Mouse (Mus musculus) CD4-positive, CD25-positive, alpha-beta regulatory T cell, adult 4 months (primary cell): Measurements from ENCODE around the gene 1110059E24Rik. TPM values are rescaled to one million over a fixed set of nuclear protein-coding genes. Genes with fewer than 3 reads are reported as not detected.
"Not testable (repeated sequence)": the region's sequence is repeated elsewhere in the genome, so short reads cannot be mapped to it uniquely, and the experiment has no call there.

Source experiments
- ATAC-seq: one replicate; pipeline ENCODE4 v1.8.0; 2017
- polyA plus RNA-seq, 2 experiments: library from polyadenylated mRNA; unstranded; fragments of 100-300 nt; shearing (Covaris generic); gene quantifications; one replicate each; pipeline ENCODE4 v1.2.1; 2017

Gene 1110059E24Rik
- polyA plus RNA-seq: 10 to 100 TPM; 41.6 to 47.8 TPM

DNA sequence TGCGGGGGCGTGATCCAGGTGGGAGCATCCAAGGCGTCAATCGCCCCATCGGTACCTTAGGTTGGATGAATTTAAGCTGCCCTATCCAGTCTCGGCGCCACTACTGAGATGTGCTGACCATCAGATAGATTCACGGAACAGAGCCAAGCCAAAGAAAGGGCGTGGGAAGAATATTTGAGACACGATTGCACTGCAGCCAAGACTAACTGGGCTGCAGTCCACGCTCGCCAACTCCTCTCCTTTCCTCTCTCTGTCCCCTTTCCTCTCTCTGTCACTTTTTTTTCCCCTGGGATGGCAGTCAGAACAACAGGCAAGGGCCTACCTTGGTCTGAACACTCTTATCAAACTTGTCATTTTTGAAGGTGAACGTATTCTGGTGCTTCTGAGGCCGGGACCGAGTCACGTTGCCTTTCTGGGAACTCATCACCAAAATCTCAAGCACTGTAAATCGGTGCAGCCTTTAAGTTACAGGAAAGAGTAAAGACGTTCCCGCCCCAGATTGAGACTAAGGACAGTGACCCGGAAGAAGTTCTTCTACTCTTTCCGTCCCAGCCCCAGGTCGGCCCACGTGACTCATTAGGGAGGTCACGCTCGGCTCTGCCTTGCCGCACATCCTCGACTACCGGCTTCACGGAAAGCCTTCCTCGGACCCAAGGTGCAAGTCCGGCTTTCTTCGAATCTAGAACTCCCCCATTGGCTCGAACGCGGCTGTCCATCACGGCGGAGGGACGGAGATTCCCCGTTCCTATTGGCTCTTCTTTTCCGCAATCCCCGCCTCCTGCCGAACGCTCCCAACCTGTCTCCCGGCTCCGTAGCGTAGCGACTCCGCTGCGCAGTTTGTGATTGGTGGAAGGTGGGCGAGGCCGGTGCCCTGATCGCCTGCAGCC is at the start of gene 1110059E24Rik:
Gene 1110059E24Rik, minus strand, starts transcription at position 692 of the 887 bp plus-strand sequence.
- peak; percentile 87 for ATAC-seq

DNA sequence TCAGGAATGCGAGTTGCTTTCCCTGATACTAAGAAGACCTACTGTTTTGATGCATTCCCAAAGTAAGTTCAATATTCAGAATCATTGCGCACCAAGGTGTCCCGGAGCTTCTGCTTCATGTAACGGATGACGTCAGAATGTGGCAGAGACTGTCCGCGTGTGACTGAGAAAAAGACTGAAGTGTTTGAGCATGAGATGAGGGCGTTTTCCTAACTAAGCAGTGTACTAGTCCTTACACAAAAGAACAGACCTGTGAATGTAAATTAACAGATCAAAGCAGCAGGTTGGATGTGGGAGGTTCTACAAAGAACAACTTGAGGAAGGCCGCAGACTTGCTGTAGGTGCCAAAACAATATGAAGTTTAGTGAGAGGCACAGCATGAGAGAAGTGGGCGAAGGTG is 28.2 kb upstream of the 1110059E24Rik start:
- no peak for ATAC-seq

DNA sequence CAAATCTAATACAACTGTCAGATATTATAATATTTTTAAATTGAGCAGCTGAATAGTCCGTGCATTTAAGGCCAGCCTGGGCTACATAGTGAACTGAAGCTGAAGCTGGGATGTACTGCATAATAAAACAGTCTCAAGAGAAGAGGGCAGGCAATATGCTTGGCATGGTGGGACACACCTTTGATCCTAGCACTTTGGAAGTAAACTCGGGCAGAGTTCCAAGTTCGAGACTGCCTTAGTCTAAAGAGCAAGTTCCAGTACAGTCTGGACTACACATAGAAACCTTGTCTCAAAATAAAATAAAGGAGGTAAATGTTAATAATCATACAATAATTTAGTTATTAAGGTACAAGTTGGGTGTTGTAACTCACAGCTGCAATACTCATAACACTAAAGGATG is 27.3 kb upstream of the 1110059E24Rik start:
- ATAC-seq: no peak

DNA sequence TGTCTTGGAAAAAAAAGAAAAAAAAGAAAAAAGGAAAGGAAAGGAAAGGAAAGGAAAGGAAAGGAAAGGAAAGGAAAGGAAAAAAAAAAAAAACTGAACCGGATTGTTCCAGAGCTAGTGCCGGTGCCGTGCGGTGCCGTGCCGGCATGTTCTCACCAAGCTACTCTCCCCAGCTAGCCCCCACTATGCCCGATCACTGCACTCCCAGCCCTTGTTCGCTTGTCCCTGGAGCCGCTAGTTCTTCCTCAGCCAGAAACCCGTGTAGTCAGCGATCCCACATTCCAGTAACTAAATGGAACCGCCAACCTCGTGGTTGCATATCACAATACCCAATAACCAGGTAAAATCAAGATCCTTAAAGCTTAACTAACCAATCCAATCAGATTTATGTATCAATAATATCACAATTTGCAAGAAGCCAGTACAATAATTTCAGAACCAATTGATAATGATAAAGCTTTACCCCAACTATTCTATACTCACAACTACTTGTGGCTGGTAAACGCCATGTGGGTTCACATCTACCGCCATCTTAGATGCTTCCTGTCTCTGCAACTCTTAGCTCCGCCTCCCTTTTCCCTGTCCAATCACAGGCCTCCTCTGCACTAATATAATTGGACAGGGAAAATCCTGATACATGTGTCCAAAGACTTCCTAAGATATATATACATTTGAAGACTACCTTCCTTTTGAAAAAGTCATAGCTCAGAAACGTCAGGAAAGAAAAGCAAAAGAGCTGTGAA is 21.7 kb upstream of the 1110059E24Rik start:
- ATAC-seq: no peak

DNA sequence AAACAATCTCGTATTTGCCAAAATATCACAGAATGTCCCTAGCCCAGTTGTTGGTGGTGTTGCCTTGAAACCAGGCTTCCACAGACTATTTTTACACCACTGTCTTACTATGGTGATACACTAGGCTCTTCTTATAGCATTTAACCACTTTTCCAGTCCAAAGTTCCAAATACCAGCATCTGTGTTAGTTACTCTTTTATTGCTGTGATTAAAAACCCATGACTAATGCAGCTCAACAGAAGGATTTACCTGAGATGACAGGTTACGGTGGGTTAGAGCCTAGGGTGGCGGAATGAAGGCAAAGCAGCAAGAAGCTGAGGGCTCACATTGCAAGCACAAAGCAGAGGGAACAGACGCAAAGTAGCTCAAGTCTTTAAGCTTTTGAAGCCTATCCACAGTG is 16.9 kb upstream of the 1110059E24Rik start:
- no peak for ATAC-seq

DNA sequence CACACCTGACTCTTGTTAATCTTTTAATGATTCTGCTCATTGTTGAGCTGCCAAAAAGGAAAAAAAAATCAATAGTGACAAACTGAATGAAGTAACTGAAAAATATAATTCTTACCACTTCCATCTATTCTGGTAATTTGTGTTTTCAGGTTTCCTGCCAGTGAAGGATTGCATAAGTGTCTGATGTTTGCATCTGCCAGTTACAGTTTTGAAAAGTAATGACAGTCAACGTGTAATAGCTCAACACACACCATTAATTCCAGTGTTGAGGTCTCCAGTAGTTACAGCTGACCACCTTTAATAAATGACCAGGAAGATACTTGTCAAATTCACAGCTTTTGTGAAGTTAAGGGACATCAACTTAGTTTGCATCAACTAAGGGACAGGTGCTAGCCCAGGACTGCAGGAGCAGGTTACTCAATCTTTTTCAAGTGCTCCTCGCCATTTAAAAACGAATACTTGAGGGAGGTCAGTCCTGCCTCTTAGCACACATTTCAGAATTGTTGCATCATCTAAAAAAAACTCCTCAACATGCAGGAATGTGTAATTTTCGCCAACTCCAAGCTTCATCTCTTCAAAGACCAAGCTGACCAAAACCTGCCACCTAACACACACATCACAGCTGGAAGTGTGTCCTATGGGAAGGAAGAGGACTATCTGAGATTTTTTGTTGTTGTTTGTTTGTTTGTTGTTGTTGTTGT is 11.1 kb upstream of the 1110059E24Rik start:
- ATAC-seq: no peak

DNA sequence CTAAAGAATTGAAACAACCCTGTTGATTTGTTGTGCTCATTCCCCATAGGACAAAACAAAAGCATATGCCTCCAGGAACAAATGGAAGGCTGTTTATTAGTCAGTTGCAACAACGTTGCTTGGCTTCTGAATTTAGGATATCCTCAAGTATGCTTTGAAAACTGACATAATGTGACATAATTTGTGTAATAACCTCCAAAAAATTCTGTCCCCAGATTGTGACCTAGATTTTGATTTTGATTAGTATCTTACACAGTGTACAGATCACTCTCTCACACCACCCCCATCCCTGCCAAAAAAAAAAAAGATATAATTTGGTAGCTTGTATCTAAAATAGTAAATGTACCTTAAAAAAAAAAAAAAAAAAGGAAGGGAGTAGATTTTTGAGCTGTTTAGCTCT is 8.0 kb upstream of the 1110059E24Rik start:
- no peak for ATAC-seq

DNA sequence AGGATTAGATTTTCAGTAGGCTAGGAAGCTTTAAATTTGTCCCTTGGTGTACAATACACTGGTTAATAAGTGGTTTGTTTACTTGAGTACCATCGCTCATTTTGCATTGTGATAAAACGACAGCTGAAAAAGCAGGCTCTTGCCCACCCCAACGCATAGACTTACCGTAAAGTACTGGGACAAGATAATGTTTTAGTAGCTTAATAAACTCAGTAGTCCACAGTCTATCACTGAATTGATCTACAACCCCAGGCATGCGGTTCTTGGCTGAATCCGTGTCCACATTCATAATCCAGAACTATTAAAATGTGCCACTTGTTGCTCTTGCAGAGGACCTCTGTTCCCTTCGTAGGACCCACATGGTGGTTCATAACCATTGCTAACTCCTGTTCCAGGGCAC is 2.0 kb upstream of the 1110059E24Rik start:
- ATAC-seq: no peak

- peak; percentile 6 for ATAC-seq
Measured at GRCm38 (mm10) chr19:21653172-21653981, 601 bp upstream of the 1110059E24Rik start, which contains the start of gene Abhd17b. Gene Abhd17b (plus strand): TSS chr19:21653185.

- no peak for ATAC-seq
Measured at GRCm38 (mm10) chr19:21651664-21652063, 1.1 kb downstream of the 1110059E24Rik start.

- peak; percentile 44 for ATAC-seq
Measured at GRCm38 (mm10) chr19:21646142-21646541, 6.6 kb downstream of the 1110059E24Rik start.

- ATAC-seq: no peak
Measured at GRCm38 (mm10) chr19:21645301-21645700, 7.5 kb downstream of the 1110059E24Rik start.

GRCm38 (mm10) chr19:21643935-21644334 is 8.8 kb downstream of the 1110059E24Rik start:
- ATAC-seq: peak; percentile 43

- no peak for ATAC-seq
Measured at GRCm38 (mm10) chr19:21637672-21638071, 15.1 kb downstream of the 1110059E24Rik start.

DNA sequence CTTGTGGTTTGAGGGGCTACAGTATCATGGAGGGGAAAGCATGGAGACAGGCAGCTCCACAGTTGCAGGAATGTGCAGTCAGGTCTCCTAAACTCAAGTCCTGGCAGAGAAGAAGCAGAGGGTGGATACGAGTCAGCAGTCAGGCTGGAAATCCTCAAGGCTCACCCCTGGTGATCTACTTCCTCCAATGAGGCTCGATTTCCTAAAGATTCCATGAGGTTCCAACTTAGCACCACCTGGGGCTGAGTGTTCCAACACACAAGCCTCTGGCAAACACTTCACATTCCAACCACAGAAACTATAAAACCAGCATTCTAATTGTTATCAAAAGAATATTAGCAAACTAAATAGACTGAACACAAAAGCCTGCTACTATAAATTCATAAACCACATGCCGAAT is 15.9 kb downstream of the 1110059E24Rik start:
- ATAC-seq: no peak

GRCm38 (mm10) chr19:21635406-21635805 is 17.4 kb downstream of the 1110059E24Rik start:
- no peak for ATAC-seq

DNA sequence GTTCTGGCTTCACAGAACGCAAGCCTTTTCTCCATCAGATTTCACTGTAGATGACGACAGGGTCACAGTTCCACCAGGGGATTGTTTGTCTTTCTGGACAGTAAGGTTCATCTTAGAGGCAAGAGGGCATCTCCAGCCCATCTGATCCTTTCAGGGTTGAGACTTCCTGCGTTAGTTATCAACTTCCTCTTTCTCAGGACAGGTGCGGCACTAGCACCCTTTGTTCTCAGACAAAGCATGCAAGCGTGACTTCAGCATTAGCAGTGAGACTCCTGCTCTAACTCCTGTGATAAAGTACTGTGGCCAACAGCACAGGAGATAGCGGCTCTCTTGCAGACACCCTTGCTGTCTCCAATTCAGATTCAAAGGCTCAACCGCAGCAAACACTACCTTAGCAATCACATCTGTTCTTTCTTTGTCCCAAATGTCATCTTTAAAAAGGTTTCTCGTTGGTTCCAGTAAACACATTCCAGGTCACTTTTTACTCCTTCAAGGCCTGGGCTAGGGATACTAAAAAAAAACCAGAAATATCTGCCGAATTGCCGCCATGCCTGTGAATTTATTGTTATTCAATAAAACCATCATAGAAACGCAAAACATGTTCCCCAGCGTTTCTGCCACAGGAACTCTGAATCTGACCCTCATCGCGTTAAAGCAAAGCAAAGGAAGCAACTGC is 22.0 kb downstream of the 1110059E24Rik start:
- ATAC-seq: peak; percentile 66

- ATAC-seq: no peak
Measured at GRCm38 (mm10) chr19:21629501-21629900, 23.3 kb downstream of the 1110059E24Rik start.

DNA sequence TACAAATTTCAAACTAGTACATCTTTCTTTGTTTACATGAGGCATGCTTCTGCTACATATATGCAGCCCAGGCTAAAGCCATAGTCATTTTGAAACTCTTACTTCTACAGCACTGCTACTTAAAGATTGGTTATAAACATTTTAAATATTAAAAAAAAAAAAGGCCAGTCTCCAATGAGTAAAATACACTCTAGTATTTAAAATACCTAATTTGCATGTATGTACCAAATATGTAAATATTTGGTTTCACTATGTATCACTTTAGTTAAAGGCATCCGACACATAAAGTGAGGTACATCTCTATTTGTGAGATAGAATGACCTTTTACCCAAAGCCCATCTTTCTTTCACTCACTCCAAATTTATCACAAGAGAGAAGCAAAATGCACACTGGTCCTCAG is 23.7 kb downstream of the 1110059E24Rik start:
- peak; percentile 43 for ATAC-seq

DNA sequence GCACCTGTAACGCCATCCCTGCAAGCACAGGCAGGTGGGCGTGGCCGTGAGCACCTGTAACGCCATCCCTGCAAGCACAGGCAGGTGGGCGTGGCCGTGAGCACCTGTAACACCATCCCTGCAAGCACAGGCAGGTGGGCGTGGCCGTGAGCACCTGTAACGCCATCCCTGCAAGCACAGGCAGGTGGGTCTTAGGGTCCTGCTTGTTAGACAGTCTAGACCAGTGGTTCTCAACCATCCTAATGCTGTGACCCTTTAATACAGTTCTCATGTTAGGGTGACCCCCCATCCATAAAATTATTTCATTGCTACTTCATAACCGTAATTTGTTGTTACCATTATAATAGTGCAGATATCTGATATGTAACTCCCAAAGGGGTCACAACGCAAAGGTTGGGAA is 24.3 kb downstream of the 1110059E24Rik start:
- ATAC-seq: not testable (repeated sequence)

DNA sequence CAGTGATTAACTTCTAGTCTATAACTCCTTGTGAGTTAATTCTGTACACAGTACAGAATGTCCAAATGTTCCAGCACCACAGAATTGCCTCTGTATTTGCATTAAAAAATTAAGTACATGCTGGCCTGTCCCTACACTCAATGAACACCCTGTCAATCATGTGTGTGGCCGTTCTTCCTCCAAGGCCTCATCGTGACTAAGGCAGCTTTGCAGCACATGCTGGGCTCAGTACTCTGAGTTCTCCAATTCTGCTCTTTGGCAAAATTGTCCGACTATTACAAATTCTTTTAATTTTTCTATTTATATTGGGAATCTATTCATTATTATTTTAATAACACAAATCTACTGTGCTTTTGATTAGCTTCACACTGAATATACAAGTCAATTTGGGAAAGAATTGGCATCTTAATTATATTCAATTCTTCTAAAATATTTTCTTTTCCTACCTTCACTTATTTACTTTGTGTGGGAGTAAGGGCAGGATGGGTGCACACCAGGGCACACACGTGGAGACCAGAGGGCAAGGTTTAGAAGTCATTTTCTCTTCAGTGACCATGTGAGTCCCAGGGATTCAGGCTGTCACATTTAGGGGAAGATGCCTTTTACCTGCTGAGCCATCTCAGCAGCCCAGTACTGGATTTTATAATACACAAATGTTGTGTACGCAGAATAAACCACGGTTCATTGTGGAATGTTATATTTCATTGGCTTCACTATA is 26.3 kb downstream of the 1110059E24Rik start:
- ATAC-seq: no peak
